Mouse (Mus musculus) neural tube, embryonic 14.5 days (tissue): Measurements from ENCODE around the gene Arl3. TPM values are rescaled to one million over a fixed set of nuclear protein-coding genes. Genes with fewer than 3 reads are reported as not detected.

ENCODE experiments used
- ATAC-seq: fragments of 200-750 bp; cut with Nextera tagmentation; 2 replicates; pipeline ENCODE4 v1.8.0; 2017; ENCODE audit warnings: low read depth, mild to moderate bottlenecking, moderate TSS enrichment, moderate library complexity
- H3K27ac ChIP-seq: fragments of 300-500 bp; sonication (generic); 2 replicates; pipeline ENCODE4 v1.5.1; 2014; ENCODE audit warnings: low read depth, mild to moderate bottlenecking, control low read depth, low read length, moderate library complexity, mixed read lengths
- H3K27me3 ChIP-seq: fragments of 300-500 bp; sonication (generic); 2 replicates; pipeline ENCODE4 v1.6.1; 2014; ENCODE audit warnings: low read length; ENCODE audit not compliant: control insufficient read depth, insufficient read depth
- H3K36me3 ChIP-seq: fragments of 300-500 bp; sonication (generic); 2 replicates; pipeline ENCODE4 v1.6.1; 2014; ENCODE audit warnings: low read length, mixed read lengths; ENCODE audit not compliant: control insufficient read depth, insufficient read depth
- H3K4me1 ChIP-seq: fragments of 300-500 bp; sonication (generic); 2 replicates; pipeline ENCODE4 v1.6.1; 2014; ENCODE audit warnings: low read length; ENCODE audit not compliant: control insufficient read depth, insufficient read depth
- H3K4me2 ChIP-seq: fragments of 300-500 bp; sonication (generic); 2 replicates; pipeline ENCODE4 v1.6.1; 2014; ENCODE audit warnings: mild to moderate bottlenecking, low read depth, low read length, control low read depth
- H3K4me3 ChIP-seq: fragments of 300-500 bp; sonication (generic); 2 replicates; pipeline ENCODE4 v1.5.1; 2014; ENCODE audit warnings: low read depth, low read length, control low read depth, mixed read lengths
- H3K9ac ChIP-seq: fragments of 300-500 bp; sonication (generic); replicated peaks from 2 replicates; pipeline ENCODE4 v1.6.1; 2014; ENCODE audit warnings: low read depth, mild to moderate bottlenecking, control low read depth, low read length, mixed read lengths
- H3K9me3 ChIP-seq: fragments of 300-500 bp; sonication (generic); 2 replicates; pipeline ENCODE4 v1.6.1; 2016; ENCODE audit warnings: low read length; ENCODE audit not compliant: control insufficient read depth
- WGBS: fragments of 180-500 bp; shearing (Covaris S2); extraction: QIAGEN DNeasy Blood & Tissue Kit; methylation state at CpG from one replicate; pipeline ENCODE4 v1.1.7; 2014; 5-methylcytosine and 5-hydroxymethylcytosine counted together
- polyA plus RNA-seq: library from polyadenylated mRNA; unstranded; fragments of >200 nt; fragmentation: Nextera tagmentation; extraction: Ambion mirVana; gene quantifications from 2 replicates; pipeline ENCODE4 v1.2.1, GENCODE M21; 2014

Gene Arl3
- polyA plus RNA-seq, 1 experiment from 2014 or later = 160 TPM

DNA sequence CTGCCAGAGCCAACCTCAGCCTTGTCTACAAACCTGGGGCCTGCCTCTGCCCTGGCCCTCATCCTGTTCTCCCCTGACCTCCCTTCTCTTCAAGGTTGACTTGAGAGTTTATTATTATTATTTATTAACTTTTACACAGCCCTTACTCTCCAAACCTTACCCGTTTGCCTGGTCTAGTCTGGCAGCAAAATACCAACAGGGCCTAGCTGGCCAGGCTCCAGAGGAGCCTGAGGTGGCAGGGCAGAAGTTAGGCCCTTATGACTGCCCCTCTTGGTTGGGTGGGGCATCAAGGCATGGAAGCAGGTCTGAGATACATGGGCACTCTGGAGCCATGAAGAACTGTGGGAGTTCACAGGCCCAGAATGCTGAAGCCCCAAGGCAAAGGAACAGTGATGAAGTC lies 65.2 kb downstream of the Arl3 start:
- Histone ChIP-seq H3K9me3 (no peaks in the 10 kb centered on the region), H3K9ac (no peak overlapping the region), H3K4me1 (peaks cover 60% of the 10 kb centered on the region), H3K27ac (peak overlapping the region; percentile 80; the same call in 1 of the 2 replicates), H3K4me2 (peak overlapping the region; percentile 97; the same call in 1 of the 2 replicates), H3K27me3 (no peaks in the 10 kb centered on the region; the same call in 1 of the 2 replicates), H3K4me3 (peak overlapping the region; percentile 99; the same call in 1 of the 2 replicates), H3K36me3 (peaks cover 22% of the 10 kb centered on the region)
- 52% methylated on average over 1 of the region's 1 CpGs for WGBS
- ATAC-seq = no peak

GRCm38 (mm10) chr19:46507181-46507581 lies 65.8 kb downstream of the Arl3 start:
- peak overlapping the region; percentile 97 for H3K4me2 ChIP-seq
- no peaks in the 10 kb centered on the region for H3K9me3 ChIP-seq
- H3K27ac ChIP-seq = peak overlapping the region; percentile 80
- peaks cover 60% of the 10 kb centered on the region for H3K4me1 ChIP-seq
- 0 out of 2 replicates have a peak, but pooled peaks have one; percentile 3 for ATAC-seq
- WGBS = 18% methylated on average over 8 of the region's 8 CpGs
- H3K4me3 ChIP-seq = peak overlapping the region; percentile 99
- H3K27me3 ChIP-seq = no peaks in the 10 kb centered on the region; the same call in 1 of the 2 replicates
- H3K9ac ChIP-seq = peak overlapping the region; percentile 62
- peaks cover 17% of the 10 kb centered on the region for H3K36me3 ChIP-seq

DNA sequence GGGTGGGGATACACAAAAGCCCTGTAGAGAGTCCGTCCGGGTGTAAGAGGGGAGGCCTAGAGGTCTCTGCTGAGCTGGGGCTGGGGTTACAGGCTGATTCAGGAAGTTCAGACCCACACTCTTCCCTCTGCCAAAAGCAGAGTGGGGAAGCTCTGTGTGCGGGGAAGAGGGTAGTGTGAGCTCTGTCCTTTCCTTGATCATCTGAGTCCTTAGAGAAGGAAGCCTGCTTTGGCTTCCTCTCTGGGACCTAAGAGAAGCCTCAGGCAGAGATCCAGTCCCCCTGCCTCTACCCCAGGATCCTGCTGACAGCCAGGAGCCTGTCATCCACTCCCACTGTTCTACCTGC lies 66.7 kb downstream of the Arl3 start:
- no peak for ATAC-seq
- Histone ChIP-seq H3K9ac (peak overlapping the region; percentile 62), H3K9me3 (no peaks in the 10 kb centered on the region), H3K4me3 (peak overlapping the region; percentile 99), H3K36me3 (peaks cover 9% of the 10 kb centered on the region; the same call in 1 of the 2 replicates), H3K27me3 (no peaks in the 10 kb centered on the region; the same call in 1 of the 2 replicates), H3K4me1 (peaks cover 60% of the 10 kb centered on the region), H3K27ac (peak overlapping the region; percentile 80), H3K4me2 (peak overlapping the region; percentile 97)
- WGBS = 53% methylated on average over 3 of the region's 3 CpGs

DNA sequence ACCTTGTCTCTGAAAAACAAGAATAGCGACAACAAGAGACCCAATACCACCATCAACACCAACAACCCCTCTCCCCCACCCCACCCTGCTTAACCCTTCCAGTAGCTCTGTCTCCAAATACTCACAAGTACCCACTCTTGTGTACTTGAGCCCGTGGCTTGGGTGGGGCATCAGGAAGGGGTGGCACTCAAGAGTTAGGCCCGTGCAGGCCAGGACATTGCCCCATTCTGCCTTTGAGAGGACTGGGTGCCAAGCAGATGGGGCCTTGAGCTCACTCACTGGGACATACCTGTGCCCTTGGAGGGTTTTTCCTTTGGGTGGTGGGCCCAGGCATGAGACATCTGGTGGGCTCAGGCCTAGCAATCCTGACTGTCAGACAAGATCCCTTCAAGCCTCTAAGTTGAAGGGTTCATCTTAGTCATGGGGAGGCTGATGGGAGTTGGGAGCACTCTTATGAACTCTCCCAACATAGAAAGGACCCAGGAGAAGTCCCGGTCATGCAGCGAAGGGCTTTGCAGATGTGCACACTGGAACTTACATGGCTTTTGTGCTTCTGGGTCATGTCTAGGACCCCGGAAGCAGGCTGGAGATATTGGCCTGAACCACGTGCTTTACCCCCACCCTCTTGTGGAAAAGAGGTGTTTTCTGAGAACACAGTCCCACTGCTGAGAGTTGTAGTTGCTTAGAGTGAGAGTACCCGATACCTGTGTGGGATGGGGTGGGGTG lies 67.2 kb downstream of the Arl3 start:
- Histone ChIP-seq H3K4me2 (peak overlapping the region; percentile 97), H3K4me1 (peaks cover 60% of the 10 kb centered on the region), H3K9ac (peak overlapping the region; percentile 62; the same call in 1 of the 2 replicates), H3K36me3 (peaks cover 7% of the 10 kb centered on the region; the same call in 1 of the 2 replicates), H3K9me3 (no peaks in the 10 kb centered on the region), H3K4me3 (peak overlapping the region; percentile 99), H3K27me3 (no peaks in the 10 kb centered on the region; the same call in 1 of the 2 replicates), H3K27ac (no peak overlapping the region)
- no peak for ATAC-seq
- WGBS = 79% methylated on average over 8 of the region's 8 CpGs

GRCm38 (mm10) chr19:46504822-46505417 lies 68.1 kb downstream of the Arl3 start:
- 45% methylated on average over 9 of the region's 9 CpGs for WGBS
- Histone ChIP-seq H3K4me2 (peak overlapping the region; percentile 97), H3K4me1 (peaks cover 56% of the 10 kb centered on the region), H3K27me3 (no peaks in the 10 kb centered on the region; the same call in 1 of the 2 replicates), H3K9ac (peak overlapping the region; percentile 98), H3K27ac (no peak overlapping the region), H3K9me3 (no peaks in the 10 kb centered on the region), H3K36me3 (peaks cover 7% of the 10 kb centered on the region; the same call in 1 of the 2 replicates), H3K4me3 (peak overlapping the region; percentile 99)
- no peak for ATAC-seq

- peak overlapping the region; percentile 99 for H3K4me3 ChIP-seq
- 0% methylated on average over 4 of the region's 4 CpGs for WGBS
- H3K36me3 ChIP-seq = peaks cover 7% of the 10 kb centered on the region; the same call in 1 of the 2 replicates
- H3K27ac ChIP-seq = peak overlapping the region; percentile 100
- ATAC-seq = no peak
- peaks cover 48% of the 10 kb centered on the region for H3K4me1 ChIP-seq
- peak overlapping the region; percentile 97 for H3K4me2 ChIP-seq
- H3K9ac ChIP-seq = peak overlapping the region; percentile 98
- H3K9me3 ChIP-seq = no peaks in the 10 kb centered on the region
- H3K27me3 ChIP-seq = no peaks in the 10 kb centered on the region; the same call in 1 of the 2 replicates
Measured at GRCm38 (mm10) chr19:46504085-46504552, 68.9 kb downstream of the Arl3 start.

- peaks cover 7% of the 10 kb centered on the region; the same call in 1 of the 2 replicates for H3K36me3 ChIP-seq
- H3K9ac ChIP-seq = peak overlapping the region; percentile 98
- H3K4me2 ChIP-seq = peak overlapping the region; percentile 97
- WGBS = under 1% methylated on average over 21 of the region's 21 CpGs
- no peak for ATAC-seq
- H3K4me1 ChIP-seq = peaks cover 45% of the 10 kb centered on the region
- H3K27me3 ChIP-seq = no peaks in the 10 kb centered on the region; the same call in 1 of the 2 replicates
- peak overlapping the region; percentile 100 for H3K27ac ChIP-seq
- peak overlapping the region; percentile 99 for H3K4me3 ChIP-seq
- H3K9me3 ChIP-seq = no peaks in the 10 kb centered on the region
Measured at GRCm38 (mm10) chr19:46503351-46504084, 69.5 kb downstream of the Arl3 start.

DNA sequence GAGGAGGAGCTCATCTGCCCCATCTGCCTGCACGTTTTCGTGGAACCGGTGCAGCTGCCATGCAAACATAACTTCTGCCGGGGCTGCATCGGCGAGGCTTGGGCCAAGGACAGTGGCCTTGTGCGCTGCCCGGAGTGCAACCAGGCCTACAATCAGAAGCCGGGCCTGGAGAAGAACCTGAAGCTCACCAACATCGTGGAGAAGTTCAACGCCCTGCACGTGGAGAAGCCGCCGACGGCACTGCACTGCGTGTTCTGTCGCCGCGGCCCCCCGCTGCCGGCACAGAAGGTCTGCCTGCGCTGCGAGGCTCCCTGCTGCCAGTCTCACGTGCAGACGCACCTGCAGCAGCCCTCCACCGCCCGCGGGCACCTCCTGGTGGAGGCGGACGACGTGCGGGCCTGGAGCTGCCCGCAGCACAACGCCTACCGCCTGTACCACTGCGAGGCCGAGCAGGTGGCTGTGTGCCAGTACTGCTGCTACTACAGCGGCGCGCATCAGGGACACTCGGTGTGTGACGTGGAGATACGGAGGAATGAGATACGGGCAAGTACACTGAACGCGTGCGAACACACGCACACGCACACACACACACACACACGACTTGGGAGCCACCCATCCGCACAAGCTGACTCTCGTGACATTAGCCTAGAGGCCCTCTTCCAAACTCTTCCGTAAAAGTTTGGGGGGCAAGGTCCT lies 70.4 kb downstream of the Arl3 start:
- WGBS = under 1% methylated on average over 45 of the region's 53 CpGs
- Histone ChIP-seq H3K9ac (peak overlapping the region; percentile 98), H3K4me2 (peak overlapping the region; percentile 97), H3K4me1 (peaks cover 36% of the 10 kb centered on the region), H3K27me3 (no peaks in the 10 kb centered on the region; the same call in 1 of the 2 replicates), H3K4me3 (peak overlapping the region; percentile 99), H3K36me3 (peaks cover 3% of the 10 kb centered on the region; the same call in 1 of the 2 replicates), H3K9me3 (no peaks in the 10 kb centered on the region), H3K27ac (peak overlapping the region; percentile 100)
- ATAC-seq = 0 out of 2 replicates have a peak, but pooled peaks have one; percentile 4
